Comparison of ENCODE assay signal across 9 mouse cellular contexts in the genomic region with DNA sequence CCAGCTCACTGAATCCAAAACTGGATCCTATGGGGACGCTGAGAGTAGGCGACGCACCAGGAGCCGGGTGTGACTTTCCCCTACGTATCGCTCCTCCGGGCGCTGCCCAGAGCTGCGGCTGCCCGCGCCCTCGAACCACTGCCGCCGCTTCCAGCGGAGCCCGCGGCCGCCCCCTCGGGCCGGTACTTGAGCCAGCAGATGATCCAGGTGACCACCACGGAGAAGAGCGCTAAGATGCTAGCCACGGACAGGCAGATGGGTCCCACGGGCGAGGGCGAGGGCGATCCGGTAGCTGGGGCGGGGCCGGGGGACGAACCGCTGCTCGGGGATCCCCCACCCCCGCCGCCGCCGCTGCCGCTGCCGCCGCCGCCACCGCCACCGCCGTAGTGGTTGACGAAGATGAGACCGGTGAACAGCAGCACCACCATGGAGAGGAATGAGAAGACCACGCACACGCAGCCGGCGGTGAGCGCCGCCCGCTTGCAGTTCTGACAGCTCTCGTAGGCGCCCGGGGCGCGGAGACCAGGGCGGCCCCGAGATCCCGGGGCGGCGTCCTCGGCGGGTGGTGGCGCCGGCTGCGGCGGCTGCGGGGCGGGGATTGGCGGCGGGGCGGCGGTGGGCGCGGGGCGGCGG. TPM values are rescaled to one million over a fixed set of nuclear protein-coding genes. Genes with fewer than 3 reads are reported as not detected.
DNase-seq lines count a peak whose midpoint lies in the region; ATAC-seq and TF ChIP-seq lines count a peak whose summit lies in the region.
"Had no signal": no experiment of that assay in that cellular context is flagged by ENCODE, and none has a peak within 500 bp of the region (broad histone marks: within the 10 kb centered on the region; RNA-seq: fewer than 3 reads in every experiment).

No protein-coding gene starts in this region.

- no peak overlapping the region for H3K27ac ChIP-seq in intestine, postnatal 0 days (ENCODE audit: low read depth, low read length)

- WGBS in intestine, postnatal 0 days = under 1% methylated on average over 65 of the region's 79 CpGs

- TF ChIP-seq CTCF in intestine, postnatal 0 days (IDR thresholded peaks at IDR 0.05; ENCODE audit: low read depth) = no peak

- H3K36me3 ChIP-seq in megakaryocyte, embryonic 14.5 days (replicated peaks; ENCODE audit: low read length) = no peaks in the 10 kb centered on the region
- no peaks in the 10 kb centered on the region for H3K36me3 ChIP-seq in intestine, postnatal 0 days (ENCODE audit: control insufficient read depth, insufficient read depth)

- H3K9ac ChIP-seq in intestine, postnatal 0 days (ENCODE audit: low read depth, low read length) = no peak overlapping the region

- H3K9me3 ChIP-seq in megakaryocyte, embryonic 14.5 days = no peaks in the 10 kb centered on the region
- H3K9me3 ChIP-seq in intestine, postnatal 0 days (ENCODE audit: control insufficient read depth) = no peaks in the 10 kb centered on the region

- peaks cover 93% of the 10 kb centered on the region for H3K27me3 ChIP-seq in megakaryocyte, embryonic 14.5 days (replicated peaks)
- H3K27me3 ChIP-seq in intestine, postnatal 0 days (replicated peaks; ENCODE audit: control insufficient read depth, insufficient read depth, low read length) = peaks cover 94% of the 10 kb centered on the region

- ATAC-seq in megakaryocyte, adult 5-6 weeks (ENCODE audit: poor library complexity, severe bottlenecking) = no peak
- peak; percentile 10; the same call in 1 of the 2 replicates for ATAC-seq in intestine, postnatal 0 days
- ATAC-seq in megakaryocyte-erythroid progenitor cell, adult 5-6 weeks (replicated peaks; ENCODE audit: low FRiP score, low TSS enrichment, poor library complexity, severe bottlenecking) = no peak

- peak overlapping the region; percentile 87 for H3K4me3 ChIP-seq in megakaryocyte, embryonic 14.5 days (replicated peaks)
- peak overlapping the region; percentile 59 for H3K4me3 ChIP-seq in intestine, postnatal 0 days (ENCODE audit: low read depth, low read length)
- H3K4me3 ChIP-seq: erythroblast, embryonic 14.5 days had no signal

- H3K4me2 ChIP-seq in intestine, postnatal 0 days (replicated peaks; ENCODE audit: low read depth) = peak overlapping the region; percentile 97

- H3K4me1 ChIP-seq in megakaryocyte, embryonic 14.5 days = peaks cover 24% of the 10 kb centered on the region
- 0 out of 2 replicates have a peak, but pooled peaks cover 5% of the 10 kb centered on the region for H3K4me1 ChIP-seq in intestine, postnatal 0 days (replicated peaks; ENCODE audit: control insufficient read depth, insufficient read depth, low read length)

- DNase-seq in adrenal gland, adult (ENCODE audit: inconsistent age in 2 of 2, low spot score in 1 of 2) = peak; percentile 14 to 58
- DNase-seq in adrenal gland, postnatal 14 days = no peak
- DNase-seq in retina, embryonic 14.5 days (ENCODE audit: low spot score) = peak; percentile 52
- DNase-seq in gastrocnemius, postnatal 10 days = no peak

RNA-seq across cellular contexts. Expression of gene Pax3, which starts 19.7 kb away (rescaled TPM):
- not detected in 2 replicates for total RNA-seq in adrenal gland, postnatal 14 days (2021)
- not detected in 2 replicates for polyA plus RNA-seq in megakaryocyte, embryonic 14.5 days (2012; ENCODE audit: insufficient read depth, low replicate concordance)
- total RNA-seq in megakaryocyte, adult 5-6 weeks (2015) = not detected in 2 replicates
- not detected in 2 replicates for total RNA-seq in megakaryocyte, adult 5-6 weeks (2017)
- not detected in 2 replicates for polyA plus RNA-seq in intestine, postnatal 0 days (2015; fragmentation: Nextera tagmentation; extraction: Ambion mirVana)
- not detected in 2 replicates for total RNA-seq in megakaryocyte-erythroid progenitor cell, adult 5-6 weeks (2014; fragmentation: Nextera tagmentation)
- not detected in 2 replicates for total RNA-seq in megakaryocyte-erythroid progenitor cell, adult 5-6 weeks (2017)
- under 1 TPM in 1 of 2 experiments, not detected in 1; 0.07 TPM for total RNA-seq in gastrocnemius, postnatal 10 days (2021)
- polyA plus RNA-seq: erythroblast, embryonic 14.5 days had no signal

Comparison
In these comparisons a context has a peak if more than half of its experiments do, and no peak if none do; other contexts are left out.
1. DNase-seq: peak in adrenal gland, adult (2 of 2) and retina, embryonic 14.5 days (single experiment); none in adrenal gland, postnatal 14 days (single experiment) and gastrocnemius, postnatal 10 days (single experiment).